Mouse (Mus musculus) thymus, adult 2 months (tissue): ENCODE results near the gene Tapt1.

Source experiments
- CTCF ChIP-seq: fragments of 200-500 bp; IDR thresholded peaks from 2 replicates; pipeline ENCODE4 v1.5.1; 2012; ENCODE audit warnings: mild to moderate bottlenecking, control low read depth, low read length, moderate library complexity, borderline replicate concordance; ENCODE audit not compliant: control insufficient read depth, poor library complexity, insufficient read depth; ENCODE audit errors: extremely low read depth
- POLR2A ChIP-seq: fragments of 200-500 bp; IDR thresholded peaks from 2 replicates; pipeline ENCODE4 v1.6.1; 2012; ENCODE audit warnings: mild to moderate bottlenecking, low read length, control low read depth, moderate library complexity; ENCODE audit not compliant: control insufficient read depth, poor library complexity, insufficient read depth; ENCODE audit errors: extremely low read depth

DNA sequence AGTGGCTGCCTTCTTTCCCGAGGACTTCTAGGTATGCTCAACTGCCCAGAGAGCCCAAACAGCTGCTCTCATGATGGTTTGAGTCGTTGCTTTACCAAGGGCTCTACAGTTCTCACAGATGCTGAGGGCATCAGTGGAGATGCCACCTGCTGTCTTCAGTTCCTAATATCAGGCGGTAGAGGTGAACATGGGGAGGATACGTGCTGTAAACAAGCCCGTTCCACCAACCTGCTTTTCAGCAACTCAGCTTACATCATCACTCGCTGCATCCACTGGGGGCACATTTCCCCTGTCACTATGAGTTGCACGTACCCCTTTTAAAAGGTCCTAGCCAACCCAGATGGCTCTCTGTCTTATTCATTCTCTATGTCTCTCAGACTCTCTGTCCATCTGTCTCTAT lies 63.6 kb downstream of the Tapt1 start:
- TF ChIP-seq CTCF (no peak), POLR2A (no peak)
